Comparison of ENCODE assay signal across 8 mouse cellular contexts in the genomic region with DNA sequence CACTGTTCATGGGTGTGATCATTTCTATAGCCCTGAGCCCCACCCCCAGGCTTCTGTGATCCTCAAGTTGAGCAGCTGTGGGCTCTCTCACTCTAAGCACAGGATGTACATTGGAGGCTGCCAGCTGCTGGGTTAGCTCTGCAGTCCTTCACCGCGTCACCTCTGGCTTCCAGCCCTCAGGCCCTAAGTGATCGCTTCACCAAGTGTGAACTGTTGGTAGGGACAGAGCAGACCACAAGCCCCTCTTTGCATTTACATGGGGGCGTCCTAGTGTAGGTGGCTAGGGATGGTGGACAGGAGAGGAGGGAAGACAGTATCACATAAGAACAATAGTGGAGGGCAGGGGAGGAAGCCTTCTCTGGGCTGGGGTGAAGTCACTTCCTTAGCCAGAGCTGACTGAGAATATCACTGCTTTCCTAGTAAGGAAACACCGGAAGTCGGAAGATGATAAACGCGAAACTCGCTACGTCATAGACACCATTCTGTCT. TPM values are rescaled to one million over a fixed set of nuclear protein-coding genes. Genes with fewer than 3 reads are reported as not detected.
DNase-seq lines count a peak whose midpoint lies in the region; ATAC-seq and TF ChIP-seq lines count a peak whose summit lies in the region.

No protein-coding gene starts in this region.

- no peaks in the 10 kb centered on the region for H3K36me3 ChIP-seq in limb, embryonic 11.5 days (ENCODE audit: control insufficient read depth, insufficient read depth, low read length)
- H3K36me3 ChIP-seq in small intestine, adult 2 months (ENCODE audit: control insufficient read depth, insufficient read depth, low read length), result no peaks in the 10 kb centered on the region

- H3K4me2 ChIP-seq in limb, embryonic 11.5 days (ENCODE audit: low read depth, severe bottlenecking), result no peak overlapping the region

- no peaks in the 10 kb centered on the region for H3K27me3 ChIP-seq in limb, embryonic 11.5 days (ENCODE audit: control insufficient read depth, insufficient read depth, low read length)
- no peaks in the 10 kb centered on the region for H3K27me3 ChIP-seq in small intestine, adult 2 months (ENCODE audit: control insufficient read depth, insufficient read depth, low read length)

- WGBS in limb, embryonic 11.5 days, result 85% methylated on average over 10 of the region's 10 CpGs
- WGBS in small intestine, adult 2 months, result 86% methylated on average over 10 of the region's 10 CpGs

- H3K4me3 ChIP-seq in limb, embryonic 11.5 days (ENCODE audit: low read depth, low read length), result no peak overlapping the region
- no peak overlapping the region for H3K4me3 ChIP-seq in small intestine, adult 2 months (ENCODE audit: low read depth, low read length)

- ATAC-seq in limb, embryonic 11.5 days (ENCODE audit: insufficient number of reproducible peaks, low FRiP score, low TSS enrichment, low read depth), result peak; percentile 41; the same call in 1 of the 2 replicates

- H3K9ac ChIP-seq in limb, embryonic 11.5 days (ENCODE audit: low read length), result no peak overlapping the region

- no peak for TF ChIP-seq POLR2A in small intestine, adult 2 months (IDR thresholded peaks at IDR 0.05; ENCODE audit: low read depth, low read length)

- no peak for TF ChIP-seq CTCF in small intestine, adult 2 months (IDR thresholded peaks at IDR 0.05; ENCODE audit: extremely low read depth, insufficient read length, insufficient replicate concordance, low read depth, low read length)

- H3K27ac ChIP-seq in limb, embryonic 11.5 days (replicated peaks; ENCODE audit: low read depth, low read length), result peak overlapping the region; percentile 30; the same call in 1 of the 2 replicates
- H3K27ac ChIP-seq in small intestine, adult 2 months (ENCODE audit: insufficient read depth, low read depth, low read length), result peak overlapping the region; percentile 80

- H3K4me1 ChIP-seq in limb, embryonic 11.5 days (ENCODE audit: control insufficient read depth, insufficient read depth, low read length), result peaks cover 5% of the 10 kb centered on the region; the same call in 1 of the 2 replicates
- peaks cover 14% of the 10 kb centered on the region for H3K4me1 ChIP-seq in small intestine, adult 2 months (ENCODE audit: control insufficient read depth, insufficient read depth, insufficient read length, low read length)

- H3K9me3 ChIP-seq in limb, embryonic 11.5 days (ENCODE audit: control insufficient read depth, low read length), result no peaks in the 10 kb centered on the region

- DNase-seq in kidney, adult 18-20 months, result peak; percentile 21
- DNase-seq in kidney, adult 11 months, result no peak
- peak; percentile 58 to 74 for DNase-seq in heart, adult 9 months (ENCODE audit: low spot score in 2 of 2)
- DNase-seq in limb, embryonic 11.5 days (ENCODE audit: low spot score), result peak; percentile 26
- no peak for DNase-seq in left cerebral cortex, adult 18-20 months (ENCODE audit: low spot score in 2 of 2)
- no peak for DNase-seq in layer of hippocampus, postnatal 25 days (ENCODE audit: extremely low spot score in 1 of 2, low spot score in 1 of 2)
- no peak for DNase-seq in adrenal gland, postnatal 4 days (ENCODE audit: low spot score in 2 of 2)

RNA-seq across cellular contexts. Expression of a gene that starts 50.2 kb away (rescaled TPM):
- polyA plus RNA-seq in limb, embryonic 11.5 days (2014; fragmentation: Nextera tagmentation; extraction: Ambion mirVana), result 18.3 and 21.4 TPM in 2 replicates
- 10.4 and 16.6 TPM in 2 replicates for polyA plus RNA-seq in small intestine, adult 2 months (2012; rRNA removed)
- total RNA-seq in left cerebral cortex, adult 18-20 months (2021), result 10 to 100 TPM; 32.7 to 35.0 TPM
- 10 to 100 TPM; 47.9 to 57.7 TPM for total RNA-seq in layer of hippocampus, postnatal 25 days (2021)
- 10 to 100 TPM; 83.9 to 89.6 TPM for total RNA-seq in adrenal gland, postnatal 4 days (2021)

Comparison
In these comparisons a context has a peak if more than half of its experiments do, and no peak if none do; other contexts are left out.
1. DNase-seq: peak in kidney, adult 18-20 months (single experiment), heart, adult 9 months (2 of 2) and limb, embryonic 11.5 days (single experiment); none in kidney, adult 11 months (single experiment), left cerebral cortex, adult 18-20 months (0 of 2), layer of hippocampus, postnatal 25 days (0 of 2) and adrenal gland, postnatal 4 days (0 of 2).